In genomic region chr15:81239261-81239660, GRCm38 (mm10) we compare ENCODE assay signal across 9 mouse cellular contexts. TPM values are rescaled to one million over a fixed set of nuclear protein-coding genes. Genes with fewer than 3 reads are reported as not detected.
DNase-seq lines count a peak whose midpoint lies in the region; ATAC-seq and TF ChIP-seq lines count a peak whose summit lies in the region.
"Had no signal": no experiment of that assay in that cellular context is flagged by ENCODE, and none has a peak within 500 bp of the region (broad histone marks: within the 10 kb centered on the region; RNA-seq: fewer than 3 reads in every experiment).

No protein-coding gene starts in this region.

- H3K4me3 ChIP-seq in heart, embryonic 12.5 days = no peak overlapping the region
- H3K4me3 ChIP-seq in testis, adult 2 months (ENCODE audit: control insufficient read depth, low read depth, low read length) = no peak overlapping the region
- no peak overlapping the region for H3K4me3 ChIP-seq in limb, embryonic 10.5 days
- no peak overlapping the region for H3K4me3 ChIP-seq in stomach, postnatal 0 days (ENCODE audit: low read depth, low read length)
- H3K4me3 ChIP-seq: lung, embryonic 15.5 days had no signal

- DNase-seq in heart, adult 18-20 months = peak; percentile 36 to 51
- DNase-seq in testis, postnatal 14 days (ENCODE audit: low spot score) = no peak
- peak; percentile 74 for DNase-seq in embryo, embryonic 10.5 days (ENCODE audit: low spot score)
- DNase-seq in limb, embryonic 10.5 days (ENCODE audit: low spot score) = peak; percentile 66
- DNase-seq in stomach, postnatal 0 days (ENCODE audit: low spot score) = peak; percentile 48
- no peak for DNase-seq in frontal cortex, postnatal 10 days (ENCODE audit: low spot score in 2 of 2)

- TF ChIP-seq EP300 in stomach, postnatal 0 days (optimal IDR thresholded peaks at IDR 0.05) = no peak

- H3K36me3 ChIP-seq in heart, embryonic 12.5 days = no peaks in the 10 kb centered on the region
- no peaks in the 10 kb centered on the region for H3K36me3 ChIP-seq in testis, adult 2 months (ENCODE audit: control insufficient read depth, insufficient read depth, low read length)
- H3K36me3 ChIP-seq in limb, embryonic 10.5 days = no peaks in the 10 kb centered on the region
- H3K36me3 ChIP-seq in stomach, postnatal 0 days (ENCODE audit: control insufficient read depth, insufficient read depth, low read length) = no peaks in the 10 kb centered on the region
- H3K36me3 ChIP-seq: lung, embryonic 15.5 days had no signal

- TF ChIP-seq POLR2A in testis, adult 2 months (IDR thresholded peaks at IDR 0.05; ENCODE audit: control insufficient read depth, low read depth, low read length) = no peak

- 16% methylated on average over 7 of the region's 7 CpGs for WGBS in heart, embryonic 12.5 days
- 28% methylated on average over 7 of the region's 7 CpGs for WGBS in limb, embryonic 10.5 days
- 34% methylated on average over 7 of the region's 7 CpGs for WGBS in stomach, postnatal 0 days

- H3K9me3 ChIP-seq in heart, embryonic 12.5 days (replicated peaks) = peaks cover 2% of the 10 kb centered on the region; the same call in 1 of the 2 replicates
- H3K9me3 ChIP-seq in limb, embryonic 10.5 days (replicated peaks) = no peaks in the 10 kb centered on the region
- H3K9me3 ChIP-seq in stomach, postnatal 0 days (ENCODE audit: control insufficient read depth, low read length) = no peaks in the 10 kb centered on the region
- H3K9me3 ChIP-seq: lung, embryonic 15.5 days had no signal

- peak; percentile 44; the same call in 1 of the 2 replicates for TF ChIP-seq CTCF in testis, adult 2 months (IDR thresholded peaks at IDR 0.05; ENCODE audit: control insufficient read depth, insufficient read depth, insufficient replicate concordance, low read depth, low read length)
- TF ChIP-seq CTCF in stomach, postnatal 0 days (IDR thresholded peaks at IDR 0.05; ENCODE audit: low read depth) = peak; percentile 74

- no peak for ATAC-seq in heart, embryonic 12.5 days (ENCODE audit: insufficient number of reproducible peaks, low FRiP score)
- ATAC-seq in stomach, postnatal 0 days (ENCODE audit: low FRiP score, low TSS enrichment) = no peak; the same call in 1 of the 2 replicates

- no peak overlapping the region for H3K27ac ChIP-seq in heart, embryonic 12.5 days (ENCODE audit: poor library complexity, severe bottlenecking)
- H3K27ac ChIP-seq in testis, adult 2 months (ENCODE audit: control insufficient read depth, insufficient read depth, low read depth, low read length) = no peak overlapping the region
- H3K27ac ChIP-seq in limb, embryonic 10.5 days = no peak overlapping the region
- no peak overlapping the region for H3K27ac ChIP-seq in stomach, postnatal 0 days (replicated peaks)
- H3K27ac ChIP-seq: lung, embryonic 15.5 days had no signal

- H3K4me2 ChIP-seq in heart, embryonic 12.5 days = no peak overlapping the region
- no peak overlapping the region for H3K4me2 ChIP-seq in stomach, postnatal 0 days (replicated peaks; ENCODE audit: low read depth)
- H3K4me2 ChIP-seq: lung, embryonic 15.5 days had no signal

- H3K4me1 ChIP-seq in heart, embryonic 12.5 days (replicated peaks) = peaks cover 19% of the 10 kb centered on the region
- H3K4me1 ChIP-seq in testis, adult 2 months (ENCODE audit: control insufficient read depth, insufficient read depth, low read length) = peaks cover 11% of the 10 kb centered on the region
- peaks cover 17% of the 10 kb centered on the region for H3K4me1 ChIP-seq in limb, embryonic 10.5 days
- no peaks in the 10 kb centered on the region for H3K4me1 ChIP-seq in stomach, postnatal 0 days (replicated peaks; ENCODE audit: control insufficient read depth, insufficient read depth)

- no peak overlapping the region for H3K9ac ChIP-seq in heart, embryonic 12.5 days
- H3K9ac ChIP-seq in stomach, postnatal 0 days (ENCODE audit: low read length) = no peak overlapping the region
- H3K9ac ChIP-seq: lung, embryonic 15.5 days had no signal

- H3K27me3 ChIP-seq in heart, embryonic 12.5 days (replicated peaks) = peaks cover 49% of the 10 kb centered on the region
- no peaks in the 10 kb centered on the region for H3K27me3 ChIP-seq in testis, adult 2 months (ENCODE audit: control insufficient read depth, insufficient read depth, low read length)
- H3K27me3 ChIP-seq in limb, embryonic 10.5 days (ENCODE audit: low read depth, poor library complexity, severe bottlenecking) = peaks cover 54% of the 10 kb centered on the region
- no peaks in the 10 kb centered on the region for H3K27me3 ChIP-seq in stomach, postnatal 0 days (ENCODE audit: control insufficient read depth, insufficient read depth, low read length)

RNA-seq across cellular contexts. Expression of gene Mchr1, which starts 4.0 kb away (rescaled TPM):
- not detected for total RNA-seq in heart, adult 18-20 months (2021)
- polyA plus RNA-seq in heart, embryonic 12.5 days (2016; fragmentation: Nextera tagmentation; extraction: Ambion mirVana) = not detected in 2 replicates
- 0.37 and 0.71 TPM in 2 replicates for polyA plus RNA-seq in testis, adult 2 months (2012; rRNA removed)
- 0.25 TPM in 1 of 2 replicates, not detected in the other for polyA plus RNA-seq in limb, embryonic 10.5 days (2016; fragmentation: Nextera tagmentation; extraction: Ambion mirVana)
- polyA plus RNA-seq in stomach, postnatal 0 days (2015; fragmentation: Nextera tagmentation; extraction: Ambion mirVana) = 3.0 and 4.9 TPM in 2 replicates

RNA-seq across cellular contexts. Expression of gene Mrtfa, which starts 48.7 kb away (rescaled TPM):
- 10 to 100 TPM in 1 of 2 experiments, 1 to 10 TPM in 1; 8.6 to 10.1 TPM for total RNA-seq in heart, adult 18-20 months (2021)
- polyA plus RNA-seq in heart, embryonic 12.5 days (2016; fragmentation: Nextera tagmentation; extraction: Ambion mirVana) = 19.4 TPM in 2 replicates
- polyA plus RNA-seq in testis, adult 2 months (2012; rRNA removed) = 26.8 and 30.2 TPM in 2 replicates
- polyA plus RNA-seq in limb, embryonic 10.5 days (2016; fragmentation: Nextera tagmentation; extraction: Ambion mirVana) = 24.0 and 24.9 TPM in 2 replicates
- polyA plus RNA-seq in stomach, postnatal 0 days (2015; fragmentation: Nextera tagmentation; extraction: Ambion mirVana) = 12.6 and 14.3 TPM in 2 replicates

Comparison
In these comparisons a context has a peak if more than half of its experiments do, and no peak if none do; other contexts are left out.
1. DNase-seq: peak in heart, adult 18-20 months (2 of 2), embryo, embryonic 10.5 days (single experiment), limb, embryonic 10.5 days (single experiment) and stomach, postnatal 0 days (single experiment); none in testis, postnatal 14 days (single experiment) and frontal cortex, postnatal 10 days (0 of 2).